Mouse (Mus musculus) spleen, adult 2 months (tissue): ENCODE measurements around the gene Pogz.

Experiments
- CTCF ChIP-seq: fragments of 200-500 bp; IDR thresholded peaks from 2 replicates; pipeline ENCODE4 v1.5.1; 2011; ENCODE audit warnings: mild to moderate bottlenecking, inconsistent platforms; ENCODE audit not compliant: insufficient read depth, insufficient read length, insufficient replicate concordance; ENCODE audit errors: extremely low read depth
- POLR2A ChIP-seq: fragments of 200-500 bp; IDR thresholded peaks from 2 replicates; pipeline ENCODE4 v1.6.1; 2011; ENCODE audit warnings: low read depth, low read length, inconsistent platforms

DNA sequence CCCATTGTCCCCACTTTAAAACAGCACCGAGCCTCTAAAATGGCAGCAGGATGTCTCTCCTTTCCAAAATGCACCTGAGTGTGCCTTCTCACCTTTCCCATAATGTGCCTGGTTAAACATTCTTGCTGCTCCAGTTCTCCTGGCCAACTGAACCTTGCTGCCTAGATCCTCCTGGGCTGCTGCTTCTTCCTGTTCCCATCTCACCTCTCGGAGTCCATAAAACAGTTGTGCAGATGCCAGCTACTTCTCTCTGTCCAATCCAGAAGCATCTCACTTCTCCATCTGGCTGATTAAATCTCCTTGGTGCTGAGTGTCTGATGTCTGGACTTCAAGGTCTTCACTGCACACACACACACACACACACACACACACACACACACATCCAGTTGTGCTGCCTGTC is 19.6 kb upstream of the Pogz start:
- TF ChIP-seq CTCF (no peak), POLR2A (no peak)
